Mouse (Mus musculus) midbrain, embryonic 13.5 days (tissue): Measurements from ENCODE around the gene Msh5. TPM values are rescaled to one million over a fixed set of nuclear protein-coding genes. Genes with fewer than 3 reads are reported as not detected.

ENCODE experiments used
- ATAC-seq: fragments of 200-750 bp; cut with Nextera tagmentation; 2 replicates; pipeline ENCODE4 v1.8.0; 2017; ENCODE audit warnings: mild to moderate bottlenecking, moderate TSS enrichment, moderate library complexity
- H3K27ac ChIP-seq: fragments of 300-500 bp; sonication (generic); 2 replicates; pipeline ENCODE4 v1.5.1; 2015; ENCODE audit warnings: inconsistent platforms, mild to moderate bottlenecking, moderate library complexity
- H3K27me3 ChIP-seq: fragments of 300-500 bp; sonication (generic); 2 replicates; pipeline ENCODE4 v1.6.1; 2015; ENCODE audit warnings: mild to moderate bottlenecking, inconsistent platforms
- H3K36me3 ChIP-seq: fragments of 300-500 bp; sonication (generic); 2 replicates; pipeline ENCODE4 v1.6.1; 2015; ENCODE audit warnings: mild to moderate bottlenecking, inconsistent platforms
- H3K4me1 ChIP-seq: fragments of 300-500 bp; sonication (generic); replicated peaks from 2 replicates; pipeline ENCODE4 v1.6.1; 2015; ENCODE audit warnings: inconsistent platforms
- H3K4me2 ChIP-seq: fragments of 300-500 bp; sonication (generic); replicated peaks from 2 replicates; pipeline ENCODE4 v1.6.1; 2015; ENCODE audit warnings: moderate library complexity, mild to moderate bottlenecking, inconsistent platforms
- H3K4me3 ChIP-seq: fragments of 300-500 bp; sonication (generic); replicated peaks from 2 replicates; pipeline ENCODE4 v1.5.1; 2015; ENCODE audit warnings: mild to moderate bottlenecking, inconsistent platforms
- H3K9ac ChIP-seq: fragments of 300-500 bp; sonication (generic); replicated peaks from 2 replicates; pipeline ENCODE4 v1.6.1; 2015; ENCODE audit warnings: mild to moderate bottlenecking, inconsistent platforms
- H3K9me3 ChIP-seq: fragments of 300-500 bp; sonication (generic); 2 replicates; pipeline ENCODE4 v1.6.1; 2016; ENCODE audit warnings: mild to moderate bottlenecking, inconsistent platforms
- WGBS: fragments of 180-500 bp; shearing (Covaris S2); methylation state at CpG from one replicate; pipeline ENCODE4 v1.1.7; 2015; 5-methylcytosine and 5-hydroxymethylcytosine counted together
- polyA plus RNA-seq: library from polyadenylated mRNA; unstranded; fragments of >200 nt; fragmentation: Nextera tagmentation; extraction: Ambion mirVana; gene quantifications from 2 replicates; pipeline ENCODE4 v1.2.1, GENCODE M21; 2015

The Msh5 gene
- polyA plus RNA-seq, 1 experiment from 2014 or later = 3.7 TPM

DNA sequence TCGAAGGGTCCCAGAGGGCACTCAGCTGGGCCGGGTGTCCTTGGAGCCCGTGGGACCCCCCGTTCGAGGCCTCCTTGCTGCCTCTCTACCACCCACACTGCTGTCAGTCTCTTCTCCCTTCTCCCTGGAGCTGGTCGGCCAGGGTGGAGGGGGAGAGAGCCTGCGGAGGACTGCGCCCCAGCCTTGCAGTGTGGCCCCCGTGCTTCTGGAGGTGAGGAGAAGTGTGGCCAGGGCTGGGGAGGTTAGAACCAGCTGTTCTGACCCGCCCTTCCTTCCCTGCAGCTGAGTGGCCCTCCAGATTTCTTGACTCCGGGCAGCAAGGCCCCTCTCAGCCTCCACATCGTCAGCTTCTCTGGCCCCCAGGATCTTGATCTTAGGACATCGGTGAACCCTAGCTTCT, 22.3 kb downstream of the Msh5 start:
- no peaks in the 10 kb centered on the region for H3K9me3 ChIP-seq
- no peaks in the 10 kb centered on the region for H3K36me3 ChIP-seq
- no peaks in the 10 kb centered on the region for H3K27me3 ChIP-seq
- H3K4me3 ChIP-seq = no peak overlapping the region
- ATAC-seq = no peak
- H3K4me1 ChIP-seq = peaks cover 35% of the 10 kb centered on the region
- WGBS = 75% methylated on average over 13 of the region's 13 CpGs
- no peak overlapping the region for H3K9ac ChIP-seq
- no peak overlapping the region for H3K27ac ChIP-seq
- H3K4me2 ChIP-seq = no peak overlapping the region

DNA sequence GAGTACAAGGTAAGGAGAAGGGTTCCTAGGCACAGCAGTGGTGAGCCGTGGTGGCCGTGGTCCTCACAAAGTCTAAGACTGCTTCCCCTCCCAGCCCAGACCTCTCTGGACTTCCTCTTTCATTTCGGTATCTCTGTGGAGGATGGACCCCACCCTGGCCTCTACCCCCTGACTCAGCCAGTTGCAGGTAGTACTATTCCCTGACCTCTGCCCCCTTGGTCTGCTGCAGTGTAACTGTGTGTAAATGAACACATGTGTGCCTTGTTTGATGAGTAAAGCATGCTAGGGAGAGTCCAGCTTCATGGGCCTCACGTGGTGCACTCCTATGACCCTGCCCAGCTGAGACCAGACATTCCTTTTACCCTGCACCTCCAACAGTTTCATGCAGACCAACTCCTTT, 22.8 kb downstream of the Msh5 start:
- no peak overlapping the region for H3K9ac ChIP-seq
- H3K9me3 ChIP-seq = no peaks in the 10 kb centered on the region
- H3K27ac ChIP-seq = no peak overlapping the region
- H3K36me3 ChIP-seq = no peaks in the 10 kb centered on the region
- no peak overlapping the region for H3K4me2 ChIP-seq
- no peaks in the 10 kb centered on the region for H3K27me3 ChIP-seq
- ATAC-seq = no peak
- whole genome bisulfite sequencing = 87% methylated on average over 4 of the region's 4 CpGs
- no peak overlapping the region for H3K4me3 ChIP-seq
- peaks cover 35% of the 10 kb centered on the region for H3K4me1 ChIP-seq

DNA sequence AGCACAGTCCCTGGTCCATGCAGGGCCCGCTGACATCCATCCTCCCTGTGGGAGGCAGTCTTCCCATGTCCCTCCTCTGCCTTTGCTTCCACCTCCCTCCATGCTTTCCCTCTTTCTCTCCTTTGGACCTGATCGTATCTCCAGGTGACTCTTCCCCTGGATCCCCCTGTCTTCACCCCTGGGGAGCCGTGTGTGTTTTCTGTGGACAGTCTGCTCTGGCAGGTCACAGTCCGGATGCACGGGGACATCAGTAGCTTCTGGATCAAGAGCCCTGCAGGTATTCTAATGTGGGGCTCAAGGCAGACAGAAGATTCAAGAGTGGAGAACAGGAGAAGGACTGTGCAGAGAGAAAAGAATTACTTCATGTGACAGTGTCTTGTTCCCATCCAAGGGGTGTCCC, 23.3 kb downstream of the Msh5 start:
- no peak for ATAC-seq

DNA sequence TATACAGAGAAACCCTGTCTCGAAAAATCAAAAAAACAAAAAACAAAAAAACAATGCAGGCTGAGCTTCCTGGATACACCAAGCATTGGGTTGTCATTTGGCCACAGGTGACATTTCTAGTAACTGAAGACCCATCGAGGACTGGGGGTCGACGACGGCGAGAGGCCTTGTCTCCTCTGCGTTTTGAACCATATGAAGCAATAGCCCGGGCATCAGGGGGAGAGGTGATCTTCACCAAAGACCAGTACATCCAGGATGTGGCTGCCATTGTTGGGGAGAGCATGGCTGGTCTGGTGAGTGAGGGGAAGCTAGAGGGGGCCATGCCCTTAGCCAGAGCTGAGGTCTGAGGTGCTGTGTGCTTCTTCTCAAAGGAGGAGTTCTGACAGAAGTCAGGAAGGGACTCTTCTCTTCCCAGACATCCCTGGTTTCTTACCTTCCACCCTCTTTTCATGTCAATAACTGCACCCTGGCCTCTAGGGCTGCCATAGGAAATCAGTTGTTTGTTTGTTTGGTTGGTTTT, 23.9 kb downstream of the Msh5 start:
- Histone ChIP-seq H3K9me3 (no peaks in the 10 kb centered on the region), H3K27me3 (no peaks in the 10 kb centered on the region), H3K36me3 (0 out of 2 replicates have a peak, but pooled peaks cover 3% of the 10 kb centered on the region), H3K9ac (no peak overlapping the region), H3K4me2 (no peak overlapping the region), H3K4me3 (no peak overlapping the region), H3K27ac (no peak overlapping the region), H3K4me1 (peaks cover 27% of the 10 kb centered on the region)
- 95% methylated on average over 8 of the region's 8 CpGs for WGBS
- ATAC-seq = no peak

More for the DNA sequence above, 23.3 kb downstream of the Msh5 start:
- Histone ChIP-seq H3K4me3 (no peak overlapping the region), H3K4me2 (no peak overlapping the region), H3K9ac (no peak overlapping the region), H3K4me1 (peaks cover 33% of the 10 kb centered on the region), H3K36me3 (no peaks in the 10 kb centered on the region), H3K27ac (no peak overlapping the region), H3K9me3 (no peaks in the 10 kb centered on the region), H3K27me3 (no peaks in the 10 kb centered on the region)
- 89% methylated on average over 5 of the region's 5 CpGs for WGBS

GRCm38 (mm10) chr17:35021842-35022477, 24.6 kb downstream of the Msh5 start:
- peak overlapping the region; percentile 37 for H3K9ac ChIP-seq
- H3K4me3 ChIP-seq = no peak overlapping the region
- H3K4me1 ChIP-seq = peaks cover 21% of the 10 kb centered on the region
- H3K4me2 ChIP-seq = peak overlapping the region; percentile 32; the same call in 1 of the 2 replicates
- 57% methylated on average over 6 of the region's 6 CpGs for WGBS
- ATAC-seq = no peak
- peaks cover 9% of the 10 kb centered on the region for H3K36me3 ChIP-seq
- H3K27me3 ChIP-seq = no peaks in the 10 kb centered on the region
- no peak overlapping the region for H3K27ac ChIP-seq
- H3K9me3 ChIP-seq = no peaks in the 10 kb centered on the region

GRCm38 (mm10) chr17:35021163-35021808, 25.3 kb downstream of the Msh5 start:
- 4% methylated on average over 17 of the region's 17 CpGs for WGBS
- H3K4me1 ChIP-seq = peaks cover 23% of the 10 kb centered on the region

GRCm38 (mm10) chr17:35020551-35020950, 26.0 kb downstream of the Msh5 start:
- Histone ChIP-seq H3K9me3 (no peaks in the 10 kb centered on the region), H3K9ac (no peak overlapping the region), H3K27ac (no peak overlapping the region), H3K4me3 (no peak overlapping the region), H3K36me3 (peaks cover 24% of the 10 kb centered on the region), H3K4me2 (no peak overlapping the region), H3K4me1 (peaks cover 20% of the 10 kb centered on the region), H3K27me3 (no peaks in the 10 kb centered on the region)
- no peak for ATAC-seq
- WGBS = 86% methylated on average over 8 of the region's 8 CpGs

More at GRCm38 (mm10) chr17:35021163-35021808, 25.3 kb downstream of the Msh5 start:
- H3K36me3 ChIP-seq = peaks cover 16% of the 10 kb centered on the region
- H3K4me3 ChIP-seq = no peak overlapping the region
- H3K27ac ChIP-seq = peak overlapping the region; percentile 39; the same call in 1 of the 2 replicates
- peak; percentile 69 for ATAC-seq
- H3K9ac ChIP-seq = peak overlapping the region; percentile 37
- no peaks in the 10 kb centered on the region for H3K9me3 ChIP-seq
- H3K4me2 ChIP-seq = peak overlapping the region; percentile 32
- no peaks in the 10 kb centered on the region for H3K27me3 ChIP-seq

DNA sequence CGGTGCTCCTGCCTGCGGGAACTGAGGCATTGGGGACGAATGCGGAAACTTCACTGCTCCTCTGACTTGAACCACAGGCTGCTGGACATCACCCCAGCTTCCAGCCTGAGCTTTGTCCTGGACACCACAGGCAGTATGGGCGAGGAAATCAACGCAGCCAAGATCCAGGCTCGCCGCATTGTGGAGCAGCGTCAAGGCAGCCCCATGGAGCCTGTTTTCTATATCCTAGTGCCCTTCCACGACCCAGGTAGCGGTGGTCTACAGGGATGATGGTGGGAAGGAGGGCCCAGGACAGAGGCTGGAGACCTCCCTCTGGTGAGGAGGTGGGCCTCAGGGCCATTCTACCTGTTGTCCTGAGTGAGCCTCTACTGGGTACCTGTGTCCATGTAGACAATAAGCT, 26.7 kb downstream of the Msh5 start:
- peaks cover 30% of the 10 kb centered on the region for H3K36me3 ChIP-seq
- H3K27ac ChIP-seq = no peak overlapping the region
- H3K27me3 ChIP-seq = no peaks in the 10 kb centered on the region
- ATAC-seq = no peak
- peaks cover 20% of the 10 kb centered on the region for H3K4me1 ChIP-seq
- 71% methylated on average over 11 of the region's 11 CpGs for WGBS
- peak overlapping the region; percentile 14; the same call in 1 of the 2 replicates for H3K9ac ChIP-seq
- H3K9me3 ChIP-seq = no peaks in the 10 kb centered on the region
- H3K4me2 ChIP-seq = no peak overlapping the region
- no peak overlapping the region for H3K4me3 ChIP-seq

- no peak overlapping the region for H3K4me3 ChIP-seq
- 90% methylated on average over 3 of the region's 3 CpGs for WGBS
- peaks cover 47% of the 10 kb centered on the region for H3K36me3 ChIP-seq
- no peak overlapping the region for H3K4me2 ChIP-seq
- H3K9me3 ChIP-seq = no peaks in the 10 kb centered on the region
- no peaks in the 10 kb centered on the region for H3K27me3 ChIP-seq
- no peak overlapping the region for H3K27ac ChIP-seq
- no peak overlapping the region for H3K9ac ChIP-seq
- peaks cover 20% of the 10 kb centered on the region for H3K4me1 ChIP-seq
- ATAC-seq = no peak
These were observed 28.4 kb downstream of the Msh5 start for GRCm38 (mm10) chr17:35018171-35018570.

GRCm38 (mm10) chr17:35017706-35018030, 28.9 kb downstream of the Msh5 start:
- Histone ChIP-seq H3K9ac (no peak overlapping the region), H3K4me2 (no peak overlapping the region), H3K4me1 (peaks cover 20% of the 10 kb centered on the region), H3K4me3 (no peak overlapping the region), H3K27ac (no peak overlapping the region), H3K9me3 (no peaks in the 10 kb centered on the region), H3K27me3 (no peaks in the 10 kb centered on the region), H3K36me3 (peaks cover 52% of the 10 kb centered on the region)
- no peak for ATAC-seq
- 73% methylated on average over 14 of the region's 14 CpGs for WGBS

- H3K36me3 ChIP-seq = peaks cover 59% of the 10 kb centered on the region
- peak overlapping the region; percentile 44 for H3K27ac ChIP-seq
- no peaks in the 10 kb centered on the region for H3K9me3 ChIP-seq
- H3K27me3 ChIP-seq = no peaks in the 10 kb centered on the region
- no peak overlapping the region for H3K4me3 ChIP-seq
- ATAC-seq = no peak
- H3K4me2 ChIP-seq = no peak overlapping the region
- peak overlapping the region; percentile 36; the same call in 1 of the 2 replicates for H3K9ac ChIP-seq
- H3K4me1 ChIP-seq = peaks cover 20% of the 10 kb centered on the region
- WGBS = 86% methylated on average over 10 of the region's 10 CpGs
These were observed 29.5 kb downstream of the Msh5 start for GRCm38 (mm10) chr17:35016791-35017705.

DNA sequence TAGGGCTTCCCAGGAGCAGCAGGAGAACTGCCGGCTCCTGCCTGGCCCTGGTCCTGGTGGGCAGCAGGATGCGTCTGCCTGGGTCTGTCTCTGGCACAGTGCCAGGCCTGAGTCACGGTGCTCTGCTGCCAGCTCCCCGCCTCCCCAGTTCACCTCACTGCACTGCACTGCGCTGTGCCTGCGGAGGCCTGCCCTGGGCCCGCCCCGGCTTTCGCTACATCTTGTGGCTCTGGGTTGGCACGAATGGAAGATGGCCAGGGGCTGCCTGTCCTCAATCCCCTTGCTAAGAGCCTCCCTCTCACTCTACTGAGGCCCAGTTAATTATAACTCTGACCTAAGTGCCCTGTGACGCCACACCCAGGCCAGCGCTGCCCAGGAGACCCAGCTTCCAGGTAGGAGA, 30.2 kb downstream of the Msh5 start, which contains the start of gene Vwa7:
Vwa7 (plus strand) TSS at position 204 of the 400 bp plus-strand sequence.
- Histone ChIP-seq H3K27ac (peak within 1 kb of the TSS; percentile 44), H3K9me3 (no peaks in the 10 kb centered on the region), H3K4me3 (no peak within 1 kb of the TSS), H3K4me1 (peaks cover 14% of the 10 kb centered on the region), H3K36me3 (peaks cover 65% of the 10 kb centered on the region), H3K4me2 (no peak within 1 kb of the TSS), H3K27me3 (no peaks in the 10 kb centered on the region), H3K9ac (peak within 1 kb of the TSS; percentile 36; the same call in 1 of the 2 replicates)
- ATAC-seq = peak; percentile 34
- 74% methylated on average over 12 of the region's 12 CpGs for WGBS
